Mouse (Mus musculus): ENCODE results near the gene Col4a4.
A peak's percentile ranks its signal among the peaks of the same experiment; 100 is the strongest.

The Col4a4 gene

GRCm38 (mm10) chr1:82577915-82578314, 8.7 kb downstream of the Col4a4 start:
- DNase-seq (ENCODE audit: low spot score in 2 of 2): no peak

- DNase-seq (ENCODE audit: low spot score in 2 of 2): no peak
Measured at GRCm38 (mm10) chr1:82577339-82577738, 9.3 kb downstream of the Col4a4 start.

GRCm38 (mm10) chr1:82576182-82576581, 10.5 kb downstream of the Col4a4 start:
- DNase-seq (ENCODE audit: low spot score in 2 of 2): no peak

GRCm38 (mm10) chr1:82575681-82576080, 11.0 kb downstream of the Col4a4 start:
- DNase-seq (ENCODE audit: low spot score in 2 of 2): no peak

GRCm38 (mm10) chr1:82571758-82572157, 14.9 kb downstream of the Col4a4 start:
- DNase-seq (ENCODE audit: low spot score in 2 of 2): no peak

GRCm38 (mm10) chr1:82569405-82569804, 17.2 kb downstream of the Col4a4 start:
- DNase-seq (ENCODE audit: low spot score in 2 of 2): no peak

- DNase-seq (ENCODE audit: low spot score in 2 of 2): peak in 1 of 2 experiments; percentile 24
Measured at GRCm38 (mm10) chr1:82560223-82560622, 26.4 kb downstream of the Col4a4 start.

- DNase-seq (ENCODE audit: low spot score in 2 of 2): no peak
Measured at GRCm38 (mm10) chr1:82554889-82555288, 31.8 kb downstream of the Col4a4 start.

GRCm38 (mm10) chr1:82554443-82554850, 32.2 kb downstream of the Col4a4 start:
- DNase-seq (ENCODE audit: low spot score in 2 of 2): no peak

- DNase-seq (ENCODE audit: low spot score in 2 of 2): no peak
Measured at GRCm38 (mm10) chr1:82545199-82545960, 41.3 kb downstream of the Col4a4 start.

GRCm38 (mm10) chr1:82544419-82545185, 42.0 kb downstream of the Col4a4 start:
- DNase-seq (ENCODE audit: low spot score in 2 of 2): no peak

GRCm38 (mm10) chr1:82543934-82544333, 42.7 kb downstream of the Col4a4 start:
- no peak for DNase-seq (ENCODE audit: low spot score in 2 of 2)

- no peak for DNase-seq (ENCODE audit: low spot score in 2 of 2)
Measured at GRCm38 (mm10) chr1:82540056-82540455, 46.6 kb downstream of the Col4a4 start.

- DNase-seq (ENCODE audit: low spot score in 2 of 2): no peak
Measured at GRCm38 (mm10) chr1:82537848-82538247, 48.8 kb downstream of the Col4a4 start.

- no peak for DNase-seq (ENCODE audit: low spot score in 2 of 2)
Measured at GRCm38 (mm10) chr1:82536515-82537174, 50.0 kb downstream of the Col4a4 start.

GRCm38 (mm10) chr1:82527931-82528330, 58.7 kb downstream of the Col4a4 start:
- no peak for DNase-seq (ENCODE audit: low spot score in 2 of 2)

- DNase-seq (ENCODE audit: low spot score in 2 of 2): no peak
Measured at GRCm38 (mm10) chr1:82491954-82492353, 94.7 kb downstream of the Col4a4 start.

GRCm38 (mm10) chr1:82486371-82486770, 100.3 kb downstream of the Col4a4 start:
- DNase-seq (ENCODE audit: low spot score in 2 of 2): no peak

- DNase-seq (ENCODE audit: low spot score in 2 of 2): no peak
Measured at GRCm38 (mm10) chr1:82482371-82482770, 104.3 kb downstream of the Col4a4 start.

GRCm38 (mm10) chr1:82479696-82480487, 106.8 kb downstream of the Col4a4 start:
- DNase-seq (ENCODE audit: low spot score in 2 of 2): no peak

- DNase-seq (ENCODE audit: low spot score in 2 of 2): no peak
Measured at GRCm38 (mm10) chr1:82476746-82477145, 109.9 kb downstream of the Col4a4 start.

- DNase-seq (ENCODE audit: low spot score in 2 of 2): peak in 1 of 2 experiments; percentile 22
Measured at GRCm38 (mm10) chr1:82476256-82476655, 110.4 kb downstream of the Col4a4 start.

Measured in left cerebral cortex, adult 9 months (tissue).